Mouse (Mus musculus): ENCODE data around the gene Ddr1. TPM values are rescaled to one million over a fixed set of nuclear protein-coding genes. Genes with fewer than 3 reads are reported as not detected.

Gene Ddr1
- polyA plus RNA-seq, 1 experiment, result 91.2 TPM

GRCm38 (mm10) chr17:35691811-35692210 lies 12.6 kb downstream of the Ddr1 start:
- H3K27ac ChIP-seq (ENCODE audit: insufficient read depth, low read depth, low read length), result no peak overlapping the region
- no peaks in the 10 kb centered on the region for H3K27me3 ChIP-seq (replicated peaks; ENCODE audit: control insufficient read depth, insufficient read depth, low read length)
- no peak for TF ChIP-seq POLR2A (IDR thresholded peaks at IDR 0.05; ENCODE audit: low read depth, low read length)
- no peak for TF ChIP-seq CTCF (conservative IDR thresholded peaks at IDR 0.05; ENCODE audit: insufficient read depth, insufficient read length, low read depth, low read length)
- 89% methylated on average over 4 of the region's 4 CpGs for WGBS
- no peak overlapping the region for H3K4me3 ChIP-seq (ENCODE audit: insufficient read depth, low read depth, low read length)
- DNase-seq, result no peak
- peaks cover 2% of the 10 kb centered on the region; the same call in 1 of the 2 replicates for H3K4me1 ChIP-seq (ENCODE audit: control insufficient read depth, insufficient read depth, low read length)
- H3K36me3 ChIP-seq (ENCODE audit: control insufficient read depth, insufficient read depth, low read length), result peaks cover 4% of the 10 kb centered on the region

- H3K4me3 ChIP-seq (ENCODE audit: insufficient read depth, low read depth, low read length), result no peak overlapping the region
- no peaks in the 10 kb centered on the region for H3K27me3 ChIP-seq (replicated peaks; ENCODE audit: control insufficient read depth, insufficient read depth, low read length)
- H3K27ac ChIP-seq (ENCODE audit: insufficient read depth, low read depth, low read length), result no peak overlapping the region
- H3K4me1 ChIP-seq (ENCODE audit: control insufficient read depth, insufficient read depth, low read length), result no peaks in the 10 kb centered on the region
- WGBS, result 93% methylated on average over 18 of the region's 18 CpGs
- TF ChIP-seq POLR2A (IDR thresholded peaks at IDR 0.05; ENCODE audit: low read depth, low read length) (no peak), CTCF (conservative IDR thresholded peaks at IDR 0.05; ENCODE audit: insufficient read depth, insufficient read length, low read depth, low read length) (no peak)
- peaks cover 10% of the 10 kb centered on the region for H3K36me3 ChIP-seq (ENCODE audit: control insufficient read depth, insufficient read depth, low read length)
- DNase-seq, result no peak
These were observed 14.3 kb downstream of the Ddr1 start for GRCm38 (mm10) chr17:35689936-35690645.

- no peak overlapping the region for H3K27ac ChIP-seq (ENCODE audit: insufficient read depth, low read depth, low read length)
- no peaks in the 10 kb centered on the region for H3K27me3 ChIP-seq (replicated peaks; ENCODE audit: control insufficient read depth, insufficient read depth, low read length)
- no peak overlapping the region for H3K4me3 ChIP-seq (ENCODE audit: insufficient read depth, low read depth, low read length)
- WGBS, result 84% methylated on average over 25 of the region's 25 CpGs
- TF ChIP-seq CTCF (conservative IDR thresholded peaks at IDR 0.05; ENCODE audit: insufficient read depth, insufficient read length, low read depth, low read length) (no peak), POLR2A (IDR thresholded peaks at IDR 0.05; ENCODE audit: low read depth, low read length) (no peak)
- H3K4me1 ChIP-seq (ENCODE audit: control insufficient read depth, insufficient read depth, low read length), result no peaks in the 10 kb centered on the region
- H3K36me3 ChIP-seq (ENCODE audit: control insufficient read depth, insufficient read depth, low read length), result peaks cover 10% of the 10 kb centered on the region
- DNase-seq, result no peak
These were observed 15.9 kb downstream of the Ddr1 start for GRCm38 (mm10) chr17:35688347-35689175.

GRCm38 (mm10) chr17:35685061-35685460 lies 19.4 kb downstream of the Ddr1 start:
- H3K4me1 ChIP-seq (ENCODE audit: control insufficient read depth, insufficient read depth, low read length), result no peaks in the 10 kb centered on the region
- WGBS, result 82% methylated on average over 9 of the region's 9 CpGs
- H3K27ac ChIP-seq (ENCODE audit: insufficient read depth, low read depth, low read length), result no peak overlapping the region
- H3K36me3 ChIP-seq (ENCODE audit: control insufficient read depth, insufficient read depth, low read length), result peaks cover 12% of the 10 kb centered on the region
- H3K27me3 ChIP-seq (replicated peaks; ENCODE audit: control insufficient read depth, insufficient read depth, low read length), result no peaks in the 10 kb centered on the region
- TF ChIP-seq CTCF (conservative IDR thresholded peaks at IDR 0.05; ENCODE audit: insufficient read depth, insufficient read length, low read depth, low read length) (no peak), POLR2A (IDR thresholded peaks at IDR 0.05; ENCODE audit: low read depth, low read length) (no peak)
- H3K4me3 ChIP-seq (ENCODE audit: insufficient read depth, low read depth, low read length), result no peak overlapping the region
- DNase-seq, result no peak

- 86% methylated on average over 13 of the region's 13 CpGs for WGBS
- H3K36me3 ChIP-seq (ENCODE audit: control insufficient read depth, insufficient read depth, low read length), result peaks cover 11% of the 10 kb centered on the region
- TF ChIP-seq POLR2A (IDR thresholded peaks at IDR 0.05; ENCODE audit: low read depth, low read length) (no peak), CTCF (conservative IDR thresholded peaks at IDR 0.05; ENCODE audit: insufficient read depth, insufficient read length, low read depth, low read length) (no peak)
These were observed 22.4 kb downstream of the Ddr1 start for GRCm38 (mm10) chr17:35681986-35682385.

GRCm38 (mm10) chr17:35680591-35680990 lies 23.8 kb downstream of the Ddr1 start:
- Histone ChIP-seq H3K4me3 (ENCODE audit: insufficient read depth, low read depth, low read length) (no peak overlapping the region), H3K27ac (ENCODE audit: insufficient read depth, low read depth, low read length) (no peak overlapping the region), H3K36me3 (ENCODE audit: control insufficient read depth, insufficient read depth, low read length) (peaks cover 6% of the 10 kb centered on the region), H3K27me3 (replicated peaks; ENCODE audit: control insufficient read depth, insufficient read depth, low read length) (no peaks in the 10 kb centered on the region), H3K4me1 (ENCODE audit: control insufficient read depth, insufficient read depth, low read length) (no peaks in the 10 kb centered on the region)
- peak; percentile 23 for DNase-seq
- 29% methylated on average over 6 of the region's 6 CpGs for WGBS
- no peak for TF ChIP-seq POLR2A (IDR thresholded peaks at IDR 0.05; ENCODE audit: low read depth, low read length)

More at GRCm38 (mm10) chr17:35681986-35682385, 22.4 kb downstream of the Ddr1 start:
- Histone ChIP-seq H3K27ac (ENCODE audit: insufficient read depth, low read depth, low read length) (no peak overlapping the region), H3K27me3 (replicated peaks; ENCODE audit: control insufficient read depth, insufficient read depth, low read length) (no peaks in the 10 kb centered on the region), H3K4me1 (ENCODE audit: control insufficient read depth, insufficient read depth, low read length) (no peaks in the 10 kb centered on the region), H3K4me3 (ENCODE audit: insufficient read depth, low read depth, low read length) (no peak overlapping the region)
- DNase-seq, result no peak

- peak within 1 kb of the TSS; percentile 40; the same call in 1 of the 2 replicates for H3K27ac ChIP-seq (ENCODE audit: insufficient read depth, low read depth, low read length)
These were observed 30.9 kb downstream of the Ddr1 start, which contains the start of gene Gtf2h4 for GRCm38 (mm10) chr17:35673416-35674035. Gene Gtf2h4, minus strand, starts transcription at chr17:35673739.

More at GRCm38 (mm10) chr17:35673416-35674035, 30.9 kb downstream of the Ddr1 start, which contains the start of gene Gtf2h4:
- no peaks in the 10 kb centered on the region for H3K36me3 ChIP-seq (ENCODE audit: control insufficient read depth, insufficient read depth, low read length)
- peak within 1 kb of the TSS; percentile 84 for H3K4me3 ChIP-seq (ENCODE audit: insufficient read depth, low read depth, low read length)
- DNase-seq, result peak; percentile 98
- H3K27me3 ChIP-seq (replicated peaks; ENCODE audit: control insufficient read depth, insufficient read depth, low read length), result no peaks in the 10 kb centered on the region
- TF ChIP-seq POLR2A (IDR thresholded peaks at IDR 0.05; ENCODE audit: low read depth, low read length), result no peak
- TF ChIP-seq CTCF (conservative IDR thresholded peaks at IDR 0.05; ENCODE audit: insufficient read depth, insufficient read length, low read depth, low read length), result no peak
- WGBS, result 1% methylated on average over 23 of the region's 23 CpGs
- no peaks in the 10 kb centered on the region; the same call in 1 of the 2 replicates for H3K4me1 ChIP-seq (ENCODE audit: control insufficient read depth, insufficient read depth, low read length)
